Mouse (Mus musculus) forebrain, embryonic 13.5 days (tissue): ENCODE results near the gene Cmtr2. TPM values are rescaled to one million over a fixed set of nuclear protein-coding genes. Genes with fewer than 3 reads are reported as not detected.

Source experiments
- ATAC-seq: fragments of 200-750 bp; cut with Nextera tagmentation; 2 replicates; pipeline ENCODE4 v1.8.0; 2017
- H3K27ac ChIP-seq: fragments of 300-500 bp; sonication (generic); 2 replicates; pipeline ENCODE4 v1.5.1; 2015; ENCODE audit warnings: inconsistent platforms, mild to moderate bottlenecking, moderate library complexity
- H3K27me3 ChIP-seq: fragments of 300-500 bp; sonication (generic); 2 replicates; pipeline ENCODE4 v1.6.1; 2015; ENCODE audit warnings: mild to moderate bottlenecking, inconsistent platforms
- H3K36me3 ChIP-seq: fragments of 300-500 bp; sonication (generic); 2 replicates; pipeline ENCODE4 v1.6.1; 2015; ENCODE audit warnings: mild to moderate bottlenecking, inconsistent platforms; ENCODE audit not compliant: poor library complexity, severe bottlenecking
- H3K4me1 ChIP-seq: fragments of 300-500 bp; sonication (generic); 2 replicates; pipeline ENCODE4 v1.6.1; 2015; ENCODE audit warnings: inconsistent platforms
- H3K4me2 ChIP-seq: fragments of 300-500 bp; sonication (generic); 2 replicates; pipeline ENCODE4 v1.6.1; 2015; ENCODE audit warnings: inconsistent platforms, mild to moderate bottlenecking, moderate library complexity
- H3K4me3 ChIP-seq: fragments of 300-500 bp; sonication (generic); 2 replicates; pipeline ENCODE4 v1.5.1; 2015; ENCODE audit warnings: mild to moderate bottlenecking, inconsistent platforms
- H3K9ac ChIP-seq: fragments of 300-500 bp; sonication (generic); 2 replicates; pipeline ENCODE4 v1.6.1; 2015; ENCODE audit warnings: mild to moderate bottlenecking, inconsistent platforms
- H3K9me3 ChIP-seq: fragments of 300-500 bp; sonication (generic); replicated peaks from 2 replicates; pipeline ENCODE4 v1.6.1; 2016; ENCODE audit warnings: inconsistent platforms
- WGBS: fragments of 180-500 bp; shearing (Covaris S2); methylation state at CpG from one replicate; pipeline ENCODE4 v1.1.7; 2015; 5-methylcytosine and 5-hydroxymethylcytosine counted together
- polyA plus RNA-seq: library from polyadenylated mRNA; unstranded; fragments of >200 nt; fragmentation: Nextera tagmentation; extraction: Ambion mirVana; gene quantifications from 2 replicates; pipeline ENCODE4 v1.2.1, GENCODE M21; 2015

Gene Cmtr2
- polyA plus RNA-seq, 1 experiment from 2014 or later: 10.2 TPM

DNA sequence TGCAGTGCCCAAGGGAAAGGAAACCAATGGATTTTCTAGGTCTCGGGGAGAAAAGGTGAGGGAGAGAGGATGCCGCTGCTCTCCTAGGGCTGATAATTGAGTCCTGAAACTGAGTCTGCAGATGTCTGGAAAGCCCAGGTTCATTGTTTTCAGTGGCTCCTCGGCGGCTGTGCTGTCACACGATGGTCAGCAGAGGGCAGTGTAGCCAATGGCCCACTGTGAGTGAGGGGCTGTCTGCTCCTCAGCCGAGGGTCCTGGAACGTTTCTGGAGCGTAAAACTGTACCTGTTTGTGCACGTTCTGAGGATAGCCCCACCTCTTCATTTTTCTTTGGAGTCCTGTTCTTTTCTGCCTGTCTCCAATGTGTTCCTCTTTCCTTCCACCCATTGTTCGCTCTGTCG is 13.7 kb upstream of the Cmtr2 start:
- WGBS: 25% methylated on average over 11 of the region's 11 CpGs
- ATAC-seq: no peak
- Histone ChIP-seq H3K9me3 (no peaks in the 10 kb centered on the region), H3K4me3 (no peak overlapping the region), H3K27ac (no peak overlapping the region), H3K9ac (no peak overlapping the region), H3K36me3 (no peaks in the 10 kb centered on the region), H3K4me2 (no peak overlapping the region), H3K4me1 (0 out of 2 replicates have a peak, but pooled peaks cover 6% of the 10 kb centered on the region), H3K27me3 (0 out of 2 replicates have a peak, but pooled peaks cover 12% of the 10 kb centered on the region)

DNA sequence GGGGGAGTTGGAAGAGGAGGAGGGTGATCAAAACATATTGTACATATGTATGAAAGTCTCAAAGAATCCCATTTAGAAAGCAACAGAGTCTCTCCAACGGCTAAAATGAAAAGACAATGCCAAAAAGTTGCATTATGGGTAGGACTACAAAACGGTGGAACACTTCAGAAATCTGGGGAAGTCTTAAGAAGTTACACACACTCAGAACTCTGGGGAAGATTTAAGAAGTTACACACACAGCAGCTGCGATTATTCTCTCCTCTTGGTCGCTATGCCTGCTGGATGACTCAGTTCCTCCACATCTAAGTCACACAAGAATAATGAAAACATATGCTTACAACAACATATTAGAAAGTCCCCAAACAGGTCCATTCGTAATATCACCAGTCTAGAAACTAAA is 788 bp downstream of the Cmtr2 start:
- ATAC-seq: no peak

DNA sequence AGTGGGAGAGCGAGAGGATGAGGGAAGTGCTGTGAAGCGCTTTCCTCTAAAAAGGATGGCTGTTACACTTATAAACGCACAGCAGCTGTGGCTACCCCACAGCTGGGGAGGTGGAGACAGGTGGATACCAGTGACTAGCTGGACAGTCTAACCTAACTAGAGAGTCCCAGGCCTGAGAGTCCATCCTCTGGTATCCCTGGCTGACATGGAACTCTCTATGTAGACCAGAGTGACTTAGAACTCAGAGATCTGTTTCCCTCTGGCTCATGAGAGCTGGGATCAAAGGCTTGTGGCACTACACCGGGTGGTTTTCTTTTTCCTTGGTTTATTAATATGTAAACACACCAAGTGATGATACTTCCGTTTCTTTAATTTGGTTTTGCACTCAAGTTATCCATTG is 1.7 kb downstream of the Cmtr2 start:
- Histone ChIP-seq H3K4me1 (peaks cover 27% of the 10 kb centered on the region), H3K4me2 (peak overlapping the region; percentile 75), H3K27me3 (no peaks in the 10 kb centered on the region), H3K36me3 (peaks cover 15% of the 10 kb centered on the region), H3K4me3 (peak overlapping the region; percentile 60), H3K27ac (peak overlapping the region; percentile 68), H3K9me3 (no peaks in the 10 kb centered on the region), H3K9ac (peak overlapping the region; percentile 46)
- peak; percentile 56 for ATAC-seq
- WGBS: 33% methylated on average over 5 of the region's 5 CpGs

More for the DNA sequence above, 788 bp downstream of the Cmtr2 start:
- Histone ChIP-seq H3K4me2 (no peak overlapping the region), H3K9me3 (no peaks in the 10 kb centered on the region), H3K36me3 (peaks cover 5% of the 10 kb centered on the region), H3K27ac (no peak overlapping the region), H3K9ac (no peak overlapping the region), H3K27me3 (no peaks in the 10 kb centered on the region), H3K4me3 (no peak overlapping the region), H3K4me1 (peaks cover 27% of the 10 kb centered on the region)
- WGBS: 79% methylated on average over 5 of the region's 5 CpGs

DNA sequence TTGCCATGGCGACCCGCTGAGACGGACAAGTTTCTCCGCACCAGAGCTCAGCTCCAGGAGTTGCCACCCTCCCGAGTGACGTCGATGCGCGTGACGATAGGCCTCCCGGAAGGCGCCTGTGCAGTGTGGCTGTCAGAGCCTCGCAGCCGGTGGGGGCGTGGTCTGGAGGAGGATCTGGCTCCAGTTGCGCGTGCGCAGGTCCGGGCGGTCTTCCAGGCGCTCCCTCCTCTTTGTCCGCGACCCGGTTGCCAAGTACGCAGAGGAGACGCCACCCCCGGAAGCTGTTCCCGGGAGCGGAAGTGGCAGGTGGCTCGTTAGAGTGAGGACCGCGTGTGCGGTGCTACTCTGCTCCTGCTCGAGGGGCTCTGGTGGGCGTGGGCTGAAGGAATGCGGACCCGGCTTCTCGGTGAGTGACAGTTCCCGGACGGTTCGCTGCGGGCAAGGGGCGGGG is 2.2 kb downstream of the Cmtr2 start:
- no peaks in the 10 kb centered on the region for H3K27me3 ChIP-seq
- WGBS: under 1% methylated on average over 43 of the region's 43 CpGs
- peak overlapping the region; percentile 60 for H3K9ac ChIP-seq
- H3K27ac ChIP-seq: peak overlapping the region; percentile 68
- peak overlapping the region; percentile 60 for H3K4me3 ChIP-seq
- H3K4me2 ChIP-seq: peak overlapping the region; percentile 75
- no peaks in the 10 kb centered on the region for H3K9me3 ChIP-seq
- H3K4me1 ChIP-seq: peaks cover 27% of the 10 kb centered on the region
- peak; percentile 100 for ATAC-seq
- peaks cover 20% of the 10 kb centered on the region for H3K36me3 ChIP-seq

DNA sequence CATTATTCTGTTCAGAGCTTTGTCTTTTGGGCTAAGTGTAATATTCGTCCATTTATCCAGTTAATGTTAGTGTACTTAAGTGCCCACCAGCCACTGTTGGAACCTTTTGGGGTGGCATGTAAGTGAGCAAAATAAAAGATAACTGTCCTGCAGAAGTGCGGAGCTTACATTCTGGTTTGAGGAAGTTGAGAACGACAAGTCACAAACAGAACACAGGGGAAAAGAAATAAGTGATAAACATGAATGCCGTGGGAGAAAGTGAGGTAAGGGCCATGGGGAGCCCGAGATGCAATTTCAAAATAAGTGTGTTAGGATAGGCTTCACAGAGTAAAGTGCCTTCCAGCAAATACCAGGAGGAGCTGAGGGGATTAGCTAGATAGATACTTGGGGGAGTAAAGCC is 3.0 kb downstream of the Cmtr2 start:
- peaks cover 27% of the 10 kb centered on the region for H3K4me1 ChIP-seq
- peak overlapping the region; percentile 60 for H3K9ac ChIP-seq
- H3K4me2 ChIP-seq: peak overlapping the region; percentile 75
- no peak overlapping the region for H3K27ac ChIP-seq
- H3K36me3 ChIP-seq: peaks cover 28% of the 10 kb centered on the region
- H3K9me3 ChIP-seq: no peaks in the 10 kb centered on the region
- H3K4me3 ChIP-seq: peak overlapping the region; percentile 60
- no peaks in the 10 kb centered on the region for H3K27me3 ChIP-seq
- ATAC-seq: no peak
- 73% methylated on average over 5 of the region's 5 CpGs for WGBS

DNA sequence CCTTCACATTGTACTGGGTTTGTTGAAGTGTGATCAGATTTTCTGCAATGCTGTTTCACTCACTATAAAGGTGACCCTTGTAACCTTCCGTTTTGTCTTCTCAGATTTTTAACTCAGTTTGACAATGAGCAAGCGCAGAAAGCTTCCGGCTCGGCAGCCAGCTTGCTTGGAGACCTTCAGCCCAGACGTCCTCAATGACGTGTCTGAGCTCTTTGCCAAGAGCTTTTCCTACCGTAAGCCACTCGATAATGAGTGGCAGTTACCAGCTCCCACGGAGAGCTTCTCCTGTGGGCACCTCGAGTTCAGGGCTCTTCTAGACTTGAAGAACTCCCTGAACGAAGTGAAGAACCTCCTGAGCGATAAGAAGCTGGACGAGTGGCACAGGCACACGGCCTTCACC is 5.5 kb downstream of the Cmtr2 start:
- Histone ChIP-seq H3K9ac (no peak overlapping the region), H3K9me3 (no peaks in the 10 kb centered on the region), H3K27me3 (no peaks in the 10 kb centered on the region), H3K4me1 (peaks cover 27% of the 10 kb centered on the region), H3K27ac (no peak overlapping the region), H3K36me3 (peaks cover 47% of the 10 kb centered on the region), H3K4me2 (no peak overlapping the region), H3K4me3 (no peak overlapping the region)
- 91% methylated on average over 14 of the region's 14 CpGs for WGBS
- no peak for ATAC-seq

DNA sequence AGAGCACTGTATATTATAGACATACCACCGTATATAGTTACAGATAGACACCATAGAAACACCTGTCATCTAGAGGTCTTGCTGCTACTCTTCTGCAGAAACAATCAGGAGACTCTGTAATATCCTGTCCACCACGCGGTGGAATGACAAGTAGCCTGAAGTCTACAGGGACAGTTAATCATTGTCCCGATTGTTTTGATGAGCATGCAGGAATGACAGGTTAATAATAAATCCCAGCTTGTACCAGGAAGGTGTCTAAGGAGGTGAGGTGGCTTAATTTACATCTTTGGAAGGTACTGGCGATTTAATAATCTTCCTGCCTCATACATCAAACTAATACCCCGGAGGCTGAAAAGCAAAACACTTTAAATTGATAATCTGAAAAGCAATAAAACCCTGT is 15.3 kb downstream of the Cmtr2 start:
- Histone ChIP-seq H3K4me2 (no peak overlapping the region), H3K9me3 (no peaks in the 10 kb centered on the region; the same call in 1 of the 2 replicates), H3K27ac (no peak overlapping the region), H3K36me3 (peaks cover 2% of the 10 kb centered on the region; the same call in 1 of the 2 replicates), H3K27me3 (0 out of 2 replicates have a peak, but pooled peaks cover 3% of the 10 kb centered on the region), H3K4me3 (no peak overlapping the region), H3K9ac (no peak overlapping the region), H3K4me1 (no peaks in the 10 kb centered on the region)
- no peak for ATAC-seq
- WGBS: 83% methylated on average over 6 of the region's 6 CpGs

DNA sequence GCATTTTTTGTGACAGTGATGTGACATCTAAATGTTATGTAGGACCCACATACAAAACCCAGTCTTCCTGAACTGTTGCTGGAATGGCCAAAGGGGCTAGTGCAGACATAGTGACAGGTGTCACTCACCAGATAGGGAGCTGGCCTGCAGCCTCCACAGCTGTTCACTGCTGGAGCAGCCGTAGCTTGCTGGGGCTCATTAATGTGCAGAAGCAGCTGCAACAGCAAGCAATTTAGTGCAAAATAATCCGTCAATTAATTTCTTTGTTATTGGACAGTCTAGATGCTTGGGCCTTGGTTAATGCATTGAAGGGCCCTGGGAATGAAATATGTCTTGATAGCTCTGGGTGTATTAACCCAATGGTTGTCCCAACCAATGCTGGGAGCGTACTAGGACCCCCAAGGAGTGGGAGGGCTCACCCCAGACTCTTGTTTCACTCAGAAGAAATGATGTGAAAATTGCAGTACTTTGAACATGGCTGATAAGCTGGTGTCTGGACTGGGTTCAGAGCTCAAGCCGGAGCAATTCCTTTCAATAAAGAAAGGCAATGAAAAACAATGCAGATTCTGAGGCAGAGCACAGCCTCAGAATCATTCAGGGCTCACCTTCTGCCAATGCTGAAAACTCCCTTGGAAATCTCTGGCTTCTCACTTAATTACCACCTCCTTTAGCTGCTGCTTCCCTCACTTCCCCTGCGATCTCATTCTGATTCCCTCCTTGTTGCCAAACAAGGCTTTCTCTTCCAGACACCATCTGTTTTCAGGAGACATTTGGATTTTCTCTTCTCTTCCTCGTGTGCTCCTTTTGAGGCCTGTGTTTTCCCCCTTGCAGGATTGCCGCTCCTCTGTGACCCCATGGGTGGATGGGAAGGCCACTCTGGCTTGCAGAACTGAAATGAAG is 27.1 kb downstream of the Cmtr2 start:
- ATAC-seq: peak; percentile 69; the same call in 1 of the 2 replicates
- H3K36me3 ChIP-seq: no peaks in the 10 kb centered on the region
- H3K4me3 ChIP-seq: no peak overlapping the region
- H3K4me1 ChIP-seq: peaks cover 15% of the 10 kb centered on the region
- H3K9me3 ChIP-seq: no peaks in the 10 kb centered on the region
- H3K4me2 ChIP-seq: no peak overlapping the region
- H3K27ac ChIP-seq: peak overlapping the region; percentile 76
- 32% methylated on average over 7 of the region's 7 CpGs for WGBS
- no peaks in the 10 kb centered on the region for H3K27me3 ChIP-seq
- no peak overlapping the region for H3K9ac ChIP-seq

DNA sequence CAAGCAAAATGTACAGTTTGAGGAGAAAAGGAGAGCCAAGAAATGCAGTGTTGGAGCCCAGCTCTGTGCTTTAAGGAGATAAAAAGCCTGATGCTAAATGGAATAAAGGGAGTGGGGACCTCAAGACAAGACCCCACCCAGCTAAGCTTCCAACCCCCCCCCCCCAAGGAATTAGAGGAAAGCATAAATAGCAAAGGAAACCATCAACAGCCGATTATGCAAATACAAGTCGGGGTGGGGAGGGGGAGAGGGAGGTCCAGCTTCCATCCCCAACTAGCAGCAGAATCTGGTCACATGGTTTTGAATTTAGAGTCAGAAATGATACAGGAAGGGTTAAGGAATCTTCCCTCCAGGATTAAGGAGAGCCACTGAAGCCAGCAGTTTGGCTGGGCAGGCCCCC is 29.1 kb downstream of the Cmtr2 start:
- H3K4me2 ChIP-seq: no peak overlapping the region
- no peaks in the 10 kb centered on the region for H3K36me3 ChIP-seq
- H3K27ac ChIP-seq: no peak overlapping the region
- ATAC-seq: no peak
- no peaks in the 10 kb centered on the region for H3K27me3 ChIP-seq
- no peak overlapping the region for H3K4me3 ChIP-seq
- H3K9me3 ChIP-seq: no peaks in the 10 kb centered on the region
- peaks cover 15% of the 10 kb centered on the region for H3K4me1 ChIP-seq
- WGBS: 76% methylated on average over 2 of the region's 2 CpGs
- H3K9ac ChIP-seq: no peak overlapping the region

DNA sequence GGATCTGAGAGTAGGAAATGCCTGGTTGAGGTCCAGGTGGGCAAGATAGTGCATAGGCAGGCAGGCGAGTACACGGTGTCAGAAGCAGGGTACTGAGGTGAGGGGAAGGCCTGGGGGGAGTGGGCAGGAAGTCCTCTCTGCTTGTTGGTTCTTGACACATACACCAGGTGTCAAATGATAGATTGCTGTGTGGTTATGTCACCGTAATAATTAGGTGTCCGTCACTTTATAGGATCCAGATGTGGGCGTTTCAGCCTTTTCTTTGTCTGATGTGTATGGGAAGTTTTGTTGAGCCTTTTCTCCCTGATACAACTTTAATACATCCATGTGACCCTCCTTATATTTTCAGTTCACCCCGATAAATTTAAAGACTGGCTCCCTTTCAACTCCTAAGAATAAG is 31.8 kb downstream of the Cmtr2 start:
- ATAC-seq: no peak
- H3K27me3 ChIP-seq: no peaks in the 10 kb centered on the region
- no peak overlapping the region for H3K9ac ChIP-seq
- no peak overlapping the region for H3K27ac ChIP-seq
- no peaks in the 10 kb centered on the region for H3K36me3 ChIP-seq
- H3K4me3 ChIP-seq: no peak overlapping the region
- no peak overlapping the region for H3K4me2 ChIP-seq
- H3K4me1 ChIP-seq: peaks cover 12% of the 10 kb centered on the region
- no peaks in the 10 kb centered on the region for H3K9me3 ChIP-seq
- WGBS: 87% methylated on average over 6 of the region's 6 CpGs

DNA sequence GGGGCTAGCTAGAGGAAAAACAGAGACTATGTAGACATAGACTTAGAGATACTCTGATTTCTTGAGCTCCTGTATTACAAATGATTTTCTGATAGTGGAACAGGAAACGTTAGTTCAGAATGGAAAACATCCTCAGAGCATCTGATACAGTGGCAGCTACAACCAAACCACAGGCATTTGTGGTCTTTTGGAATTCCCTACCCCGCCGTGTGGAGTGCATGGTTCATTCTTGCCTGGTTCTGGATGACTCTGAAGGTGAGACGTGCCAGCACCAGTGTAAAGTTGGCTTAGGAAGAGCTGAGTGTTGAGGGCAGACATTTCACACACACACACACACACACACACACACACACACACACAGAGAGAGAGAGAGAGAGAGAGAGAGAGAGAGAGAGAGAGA is 38.5 kb downstream of the Cmtr2 start:
- Histone ChIP-seq H3K4me2 (no peak overlapping the region), H3K9me3 (no peaks in the 10 kb centered on the region), H3K27me3 (no peaks in the 10 kb centered on the region), H3K4me1 (no peaks in the 10 kb centered on the region), H3K27ac (no peak overlapping the region), H3K4me3 (no peak overlapping the region), H3K36me3 (no peaks in the 10 kb centered on the region), H3K9ac (no peak overlapping the region)
- 87% methylated on average over 4 of the region's 4 CpGs for WGBS
- ATAC-seq: no peak

DNA sequence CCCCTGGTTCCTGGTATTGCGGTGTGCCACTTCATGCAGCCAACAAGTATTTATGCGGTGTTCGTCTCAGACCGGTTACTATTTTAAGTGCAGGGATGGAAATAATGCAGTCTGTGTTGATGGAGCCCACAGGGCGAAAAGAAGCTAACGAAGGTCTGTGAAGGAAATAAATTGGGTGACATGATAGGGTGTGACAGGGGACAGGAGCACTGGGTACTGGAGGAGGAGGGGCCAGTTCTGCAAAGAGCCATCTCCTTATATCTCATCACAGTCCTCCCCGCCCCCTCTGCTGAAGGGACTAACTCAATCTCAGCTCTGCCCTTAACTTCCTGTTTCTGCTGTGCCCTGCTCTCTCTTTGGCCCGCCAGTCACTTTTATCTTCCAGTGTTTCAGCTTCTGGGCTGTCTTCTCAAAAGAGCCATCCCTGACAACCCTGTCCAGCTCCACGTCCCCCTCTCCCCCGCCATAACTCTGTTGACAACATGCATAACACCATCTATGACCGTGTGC is 50.4 kb downstream of the Cmtr2 start:
- no peak overlapping the region for H3K4me2 ChIP-seq
- peaks cover 10% of the 10 kb centered on the region; the same call in 1 of the 2 replicates for H3K27me3 ChIP-seq
- no peak overlapping the region for H3K9ac ChIP-seq
- no peaks in the 10 kb centered on the region for H3K36me3 ChIP-seq
- peaks cover 10% of the 10 kb centered on the region for H3K4me1 ChIP-seq
- ATAC-seq: no peak
- no peaks in the 10 kb centered on the region for H3K9me3 ChIP-seq
- H3K4me3 ChIP-seq: no peak overlapping the region
- WGBS: 69% methylated on average over 11 of the region's 11 CpGs
- no peak overlapping the region for H3K27ac ChIP-seq
